In genomic region chr11:80116411-80116810, GRCm38 (mm10) we compare ENCODE assay signal across 30 mouse cellular contexts. TPM values are rescaled to one million over a fixed set of nuclear protein-coding genes. Genes with fewer than 3 reads are reported as not detected.
DNase-seq lines count a peak whose midpoint lies in the region; ATAC-seq and TF ChIP-seq lines count a peak whose summit lies in the region.
"Had no signal": no experiment of that assay in that cellular context is flagged by ENCODE, and none has a peak within 500 bp of the region (broad histone marks: within the 10 kb centered on the region; RNA-seq: fewer than 3 reads in every experiment).

No protein-coding gene starts in this region.

- no peak overlapping the region for H3K4me3 ChIP-seq in intestine, postnatal 0 days (ENCODE audit: low read depth, low read length)
- H3K4me3 ChIP-seq in intestine, embryonic 16.5 days (ENCODE audit: low read length): no peak overlapping the region
- H3K4me3 ChIP-seq in kidney, embryonic 14.5 days (ENCODE audit: low read length): no peak overlapping the region
- no peak overlapping the region for H3K4me3 ChIP-seq in midbrain, embryonic 16.5 days (ENCODE audit: low read depth, low read length)
- H3K4me3 ChIP-seq: embryonic facial prominence, embryonic 12.5 days; heart, embryonic 13.5 days; hindbrain, embryonic 10.5 days; hindbrain, embryonic 15.5 days; liver, embryonic 15.5 days; neural tube, embryonic 15.5 days had no signal

- peaks cover 19% of the 10 kb centered on the region for H3K36me3 ChIP-seq in intestine, postnatal 0 days (ENCODE audit: control insufficient read depth, insufficient read depth)
- peaks cover 6% of the 10 kb centered on the region for H3K36me3 ChIP-seq in intestine, embryonic 16.5 days (ENCODE audit: control insufficient read depth, insufficient read depth, low read length)
- peaks cover 69% of the 10 kb centered on the region for H3K36me3 ChIP-seq in kidney, embryonic 14.5 days (ENCODE audit: control insufficient read depth, insufficient read depth, low read length)
- H3K36me3 ChIP-seq in midbrain, embryonic 16.5 days (ENCODE audit: control insufficient read depth, insufficient read depth, low read length): peaks cover 25% of the 10 kb centered on the region

- H3K9ac ChIP-seq in intestine, postnatal 0 days (ENCODE audit: low read depth, low read length): no peak overlapping the region
- H3K9ac ChIP-seq in intestine, embryonic 16.5 days (ENCODE audit: low read depth, low read length): no peak overlapping the region
- H3K9ac ChIP-seq in kidney, embryonic 14.5 days (ENCODE audit: low read depth, low read length): no peak overlapping the region
- no peak overlapping the region for H3K9ac ChIP-seq in midbrain, embryonic 16.5 days (ENCODE audit: low read depth, low read length)
- H3K9ac ChIP-seq: embryonic facial prominence, embryonic 12.5 days; heart, embryonic 13.5 days; hindbrain, embryonic 15.5 days; liver, embryonic 15.5 days; neural tube, embryonic 15.5 days had no signal

- no peak for ATAC-seq in intestine, postnatal 0 days
- no peak for ATAC-seq in intestine, embryonic 16.5 days
- no peak for ATAC-seq in kidney, embryonic 14.5 days (ENCODE audit: low FRiP score, low TSS enrichment)
- no peak for ATAC-seq in midbrain, embryonic 16.5 days
- ATAC-seq: forebrain, embryonic 14.5 days; inflammation-experienced regulatory T-cells, adult 6 months; lung, postnatal 0 days had no signal

- 72% methylated on average over 1 of the region's 1 CpGs for WGBS in intestine, postnatal 0 days
- 81% methylated on average over 1 of the region's 1 CpGs for WGBS in intestine, embryonic 16.5 days
- WGBS in kidney, embryonic 14.5 days: 83% methylated on average over 1 of the region's 1 CpGs
- WGBS in midbrain, embryonic 16.5 days: 85% methylated on average over 1 of the region's 1 CpGs

- H3K9me3 ChIP-seq in intestine, postnatal 0 days (ENCODE audit: control insufficient read depth): no peaks in the 10 kb centered on the region
- no peaks in the 10 kb centered on the region for H3K9me3 ChIP-seq in intestine, embryonic 16.5 days (ENCODE audit: control insufficient read depth, low read length)
- no peaks in the 10 kb centered on the region for H3K9me3 ChIP-seq in kidney, embryonic 14.5 days (ENCODE audit: control insufficient read depth, low read length)
- no peaks in the 10 kb centered on the region for H3K9me3 ChIP-seq in midbrain, embryonic 16.5 days (replicated peaks; ENCODE audit: control insufficient read depth, low read length, poor library complexity, severe bottlenecking)
- H3K9me3 ChIP-seq: embryonic facial prominence, embryonic 12.5 days; heart, embryonic 13.5 days; hindbrain, embryonic 10.5 days; hindbrain, embryonic 15.5 days; liver, embryonic 15.5 days; neural tube, embryonic 15.5 days had no signal

- no peak overlapping the region for H3K4me2 ChIP-seq in intestine, postnatal 0 days (replicated peaks; ENCODE audit: low read depth)
- H3K4me2 ChIP-seq in intestine, embryonic 16.5 days (ENCODE audit: low read depth, low read length): no peak overlapping the region
- H3K4me2 ChIP-seq in kidney, embryonic 14.5 days (replicated peaks; ENCODE audit: low read depth, low read length): no peak overlapping the region
- no peak overlapping the region for H3K4me2 ChIP-seq in midbrain, embryonic 16.5 days (ENCODE audit: low read length)
- H3K4me2 ChIP-seq: embryonic facial prominence, embryonic 12.5 days; heart, embryonic 13.5 days; hindbrain, embryonic 15.5 days; liver, embryonic 15.5 days; neural tube, embryonic 15.5 days had no signal

- DNase-seq in adrenal gland, adult 2 months: peak; percentile 6
- DNase-seq in adrenal gland, postnatal 4 days (ENCODE audit: low spot score in 2 of 2): no peak
- DNase-seq in kidney, postnatal 14 days: peak; percentile 66
- peak; percentile 8 for DNase-seq in MN1 (ENCODE audit: low spot score)
- DNase-seq: cerebellum, adult 11 months; cerebellum, adult 9-10 months; cerebellum, postnatal 36 days; embryo, embryonic 11 days; gastrocnemius, postnatal 25 days; heart, adult 18-20 months; layer of hippocampus, adult 9-11 months; midbrain, embryonic 14.5 days; retina, postnatal 1 day; right cerebral cortex, postnatal 25 days; spleen, adult 18-20 months; thymus, postnatal 14 days had no signal

- TF ChIP-seq CTCF in intestine, postnatal 0 days (IDR thresholded peaks at IDR 0.05; ENCODE audit: low read depth): no peak

- H3K27ac ChIP-seq in intestine, postnatal 0 days (ENCODE audit: low read depth, low read length): 0 out of 2 replicates have a peak overlapping the region, but pooled peaks have one; percentile 7
- no peak overlapping the region for H3K27ac ChIP-seq in intestine, embryonic 16.5 days (ENCODE audit: low read length)
- H3K27ac ChIP-seq in kidney, embryonic 14.5 days (ENCODE audit: low read depth, low read length): no peak overlapping the region
- no peak overlapping the region for H3K27ac ChIP-seq in midbrain, embryonic 16.5 days (ENCODE audit: low read length)
- H3K27ac ChIP-seq: embryonic facial prominence, embryonic 12.5 days; heart, embryonic 13.5 days; hindbrain, embryonic 10.5 days; hindbrain, embryonic 15.5 days; liver, embryonic 15.5 days; neural tube, embryonic 15.5 days had no signal

- H3K27me3 ChIP-seq in intestine, postnatal 0 days (replicated peaks; ENCODE audit: control insufficient read depth, insufficient read depth, low read length): no peaks in the 10 kb centered on the region
- no peaks in the 10 kb centered on the region for H3K27me3 ChIP-seq in intestine, embryonic 16.5 days (replicated peaks; ENCODE audit: control insufficient read depth, insufficient read depth, low read length)
- no peaks in the 10 kb centered on the region for H3K27me3 ChIP-seq in kidney, embryonic 14.5 days (ENCODE audit: control insufficient read depth, insufficient read depth, low read length)
- H3K27me3 ChIP-seq in midbrain, embryonic 16.5 days (ENCODE audit: control insufficient read depth, insufficient read depth, low read depth, low read length): no peaks in the 10 kb centered on the region
- H3K27me3 ChIP-seq: CH12.LX; embryonic facial prominence, embryonic 12.5 days; heart, embryonic 13.5 days; hindbrain, embryonic 15.5 days; liver, embryonic 15.5 days; neural tube, embryonic 15.5 days had no signal

- no peaks in the 10 kb centered on the region for H3K4me1 ChIP-seq in intestine, postnatal 0 days (replicated peaks; ENCODE audit: control insufficient read depth, insufficient read depth, low read length)
- H3K4me1 ChIP-seq in intestine, embryonic 16.5 days (ENCODE audit: control insufficient read depth, insufficient read depth, low read length): no peaks in the 10 kb centered on the region
- H3K4me1 ChIP-seq in kidney, embryonic 14.5 days (ENCODE audit: control insufficient read depth, insufficient read depth, low read length): no peaks in the 10 kb centered on the region
- no peaks in the 10 kb centered on the region for H3K4me1 ChIP-seq in midbrain, embryonic 16.5 days (ENCODE audit: control insufficient read depth, insufficient read depth, low read length)
- H3K4me1 ChIP-seq: embryonic facial prominence, embryonic 12.5 days; hindbrain, embryonic 10.5 days; hindbrain, embryonic 15.5 days; liver, embryonic 15.5 days; neural tube, embryonic 15.5 days had no signal

RNA-seq across cellular contexts. Expression of gene Tefm, which starts 25.6 kb away (rescaled TPM):
- 10 to 100 TPM; 13.2 to 23.7 TPM for total RNA-seq in adrenal gland, adult 2 months (2021)
- 1.0 and 1.8 TPM in 2 replicates for polyA plus RNA-seq in adrenal gland, adult 2 months (2012; rRNA removed)
- 10 to 100 TPM; 20.9 to 22.8 TPM for total RNA-seq in adrenal gland, postnatal 4 days (2021)
- polyA plus RNA-seq in intestine, postnatal 0 days (2015; fragmentation: Nextera tagmentation; extraction: Ambion mirVana): 15.0 and 16.3 TPM in 2 replicates
- polyA plus RNA-seq in intestine, embryonic 16.5 days (2015; fragmentation: Nextera tagmentation; extraction: Ambion mirVana): 28.8 and 33.1 TPM in 2 replicates
- polyA plus RNA-seq in kidney, embryonic 14.5 days (2014; fragmentation: Nextera tagmentation; extraction: Ambion mirVana): 33.5 and 36.5 TPM in 2 replicates
- polyA plus RNA-seq in midbrain, embryonic 16.5 days (2015; fragmentation: Nextera tagmentation; extraction: Ambion mirVana): 22.2 and 22.4 TPM in 2 replicates

RNA-seq across cellular contexts. Expression of gene Atad5, which starts 27.2 kb away (rescaled TPM):
- total RNA-seq in adrenal gland, adult 2 months (2021): 1 to 10 TPM; 1.3 to 1.9 TPM
- polyA plus RNA-seq in adrenal gland, adult 2 months (2012; rRNA removed): 0.27 and 0.42 TPM in 2 replicates
- total RNA-seq in adrenal gland, postnatal 4 days (2021): 10 to 100 TPM; 10.1 to 10.8 TPM
- 2.2 and 2.4 TPM in 2 replicates for polyA plus RNA-seq in intestine, postnatal 0 days (2015; fragmentation: Nextera tagmentation; extraction: Ambion mirVana)
- 4.7 and 5.6 TPM in 2 replicates for polyA plus RNA-seq in intestine, embryonic 16.5 days (2015; fragmentation: Nextera tagmentation; extraction: Ambion mirVana)
- polyA plus RNA-seq in kidney, embryonic 14.5 days (2014; fragmentation: Nextera tagmentation; extraction: Ambion mirVana): 12.3 and 15.8 TPM in 2 replicates
- polyA plus RNA-seq in midbrain, embryonic 16.5 days (2015; fragmentation: Nextera tagmentation; extraction: Ambion mirVana): 4.3 and 5.1 TPM in 2 replicates

RNA-seq across cellular contexts. Expression of gene Crlf3, which starts 35.6 kb away (rescaled TPM):
- total RNA-seq in adrenal gland, adult 2 months (2021): 10 to 100 TPM; 14.6 to 15.7 TPM
- 2.1 and 2.9 TPM in 2 replicates for polyA plus RNA-seq in adrenal gland, adult 2 months (2012; rRNA removed)
- 10 to 100 TPM; 25.1 to 28.0 TPM for total RNA-seq in adrenal gland, postnatal 4 days (2021)
- 13.2 and 14.2 TPM in 2 replicates for polyA plus RNA-seq in intestine, postnatal 0 days (2015; fragmentation: Nextera tagmentation; extraction: Ambion mirVana)
- 21.8 and 22.9 TPM in 2 replicates for polyA plus RNA-seq in intestine, embryonic 16.5 days (2015; fragmentation: Nextera tagmentation; extraction: Ambion mirVana)
- 36.9 and 48.2 TPM in 2 replicates for polyA plus RNA-seq in kidney, embryonic 14.5 days (2014; fragmentation: Nextera tagmentation; extraction: Ambion mirVana)
- 10.4 and 12.7 TPM in 2 replicates for polyA plus RNA-seq in midbrain, embryonic 16.5 days (2015; fragmentation: Nextera tagmentation; extraction: Ambion mirVana)

RNA-seq across cellular contexts. Expression of gene Adap2, which starts 37.5 kb away (rescaled TPM):
- total RNA-seq in adrenal gland, adult 2 months (2021): 10 to 100 TPM; 10.9 to 12.7 TPM
- polyA plus RNA-seq in adrenal gland, adult 2 months (2012; rRNA removed): 16.7 and 19.2 TPM in 2 replicates
- total RNA-seq in adrenal gland, postnatal 4 days (2021): 10 to 100 TPM; 11.4 to 14.3 TPM
- polyA plus RNA-seq in intestine, postnatal 0 days (2015; fragmentation: Nextera tagmentation; extraction: Ambion mirVana): 11.7 and 11.9 TPM in 2 replicates
- 4.9 and 5.1 TPM in 2 replicates for polyA plus RNA-seq in intestine, embryonic 16.5 days (2015; fragmentation: Nextera tagmentation; extraction: Ambion mirVana)
- polyA plus RNA-seq in kidney, embryonic 14.5 days (2014; fragmentation: Nextera tagmentation; extraction: Ambion mirVana): 1.3 and 2.1 TPM in 2 replicates
- polyA plus RNA-seq in midbrain, embryonic 16.5 days (2015; fragmentation: Nextera tagmentation; extraction: Ambion mirVana): 3.4 and 4.2 TPM in 2 replicates
- total RNA-seq: CH12.LX had no signal

Comparison
In these comparisons a context has a peak if more than half of its experiments do, and no peak if none do; other contexts are left out.
1. DNase-seq: peak in adrenal gland, adult 2 months (single experiment), kidney, postnatal 14 days (single experiment) and MN1 (single experiment); none in adrenal gland, postnatal 4 days (0 of 2).